Mouse (Mus musculus): ENCODE results near the gene Ubfd1. TPM values are rescaled to one million over a fixed set of nuclear protein-coding genes. Genes with fewer than 3 reads are reported as not detected.
"Not testable (repeated sequence)": the region's sequence is repeated elsewhere in the genome, so short reads cannot be mapped to it uniquely, and the experiment has no call there.

Ubfd1 gene
- polyA plus RNA-seq, 1 experiment from 2014 or later = 38.3 TPM

DNA sequence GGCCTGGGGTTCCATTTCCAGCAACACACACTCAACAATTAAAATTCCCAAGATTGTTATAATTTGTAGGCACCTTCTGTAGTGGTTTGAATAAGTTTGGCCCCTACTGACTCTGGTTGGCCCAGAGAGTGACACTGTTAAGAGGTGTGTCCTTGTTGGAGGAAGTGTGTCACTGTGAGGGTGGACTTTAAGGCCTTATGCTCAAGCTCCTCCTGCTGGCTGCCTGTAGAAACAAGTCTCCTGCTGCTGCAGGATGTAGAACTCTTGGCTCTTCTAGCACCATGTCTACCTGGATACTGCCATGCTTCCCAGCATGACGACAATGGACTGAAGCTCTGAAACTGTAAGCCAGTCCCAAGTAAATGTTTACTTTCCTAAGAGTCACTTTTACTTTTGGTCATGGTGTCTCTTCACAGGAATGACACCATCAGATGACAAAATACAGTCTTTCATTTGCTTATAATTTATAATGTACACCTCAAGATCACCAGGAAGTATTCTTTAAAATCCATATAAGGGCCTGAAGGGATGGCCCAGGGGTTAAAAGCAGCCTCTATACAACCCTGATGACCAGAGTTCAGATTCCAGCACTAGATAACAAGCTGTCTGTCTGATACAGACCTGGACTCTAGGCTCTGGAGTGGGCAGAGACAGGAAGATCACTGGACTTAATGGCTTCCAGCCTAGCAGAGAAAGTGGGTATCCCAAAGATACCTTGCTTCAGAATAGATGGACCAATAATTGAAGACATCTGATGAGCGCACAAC, 27.8 kb downstream of the Ubfd1 start:
- Histone ChIP-seq H3K27me3 (replicated peaks) (no peaks in the 10 kb centered on the region), H3K9ac (no peak overlapping the region), H3K4me3 (no peak overlapping the region), H3K36me3 (peaks cover 94% of the 10 kb centered on the region), H3K9me3 (replicated peaks) (no peaks in the 10 kb centered on the region), H3K27ac (no peak overlapping the region), H3K4me1 (peaks cover 5% of the 10 kb centered on the region), H3K4me2 (no peak overlapping the region)
- ATAC-seq = 0 out of 2 replicates have a peak, but pooled peaks have one; percentile 30
- WGBS (ENCODE audit: insufficient replicate concordance) = 79% methylated on average over 2 of the region's 2 CpGs

GRCm38 (mm10) chr7:122098009-122098408, 31.0 kb downstream of the Ubfd1 start:
- Histone ChIP-seq H3K36me3 (peaks cover 66% of the 10 kb centered on the region), H3K27me3 (replicated peaks) (no peaks in the 10 kb centered on the region), H3K4me3 (no peak overlapping the region), H3K9ac (no peak overlapping the region), H3K4me2 (no peak overlapping the region), H3K9me3 (replicated peaks) (no peaks in the 10 kb centered on the region), H3K27ac (no peak overlapping the region), H3K4me1 (peaks cover 29% of the 10 kb centered on the region)
- ATAC-seq = no peak
- 83% methylated on average over 3 of the region's 3 CpGs for WGBS (ENCODE audit: insufficient replicate concordance)

DNA sequence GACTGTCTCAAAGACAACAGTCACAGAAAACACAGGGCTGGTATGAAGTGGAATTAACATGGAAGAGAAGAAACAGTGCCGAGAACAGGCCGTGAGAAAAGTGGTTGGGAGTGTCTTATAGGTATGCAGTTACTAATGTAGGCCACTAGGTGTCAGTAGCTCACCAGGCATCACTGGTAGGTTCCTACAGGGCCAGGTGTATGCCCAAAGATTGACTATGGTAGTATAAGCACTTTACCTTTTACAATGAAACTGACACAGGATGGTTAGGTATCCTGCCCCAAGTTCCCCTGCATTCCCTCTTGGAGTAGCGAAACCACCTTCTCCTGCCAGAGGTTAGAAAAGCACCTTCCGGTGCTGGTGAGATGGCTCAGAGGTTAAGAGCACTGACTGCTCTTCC, 32.2 kb downstream of the Ubfd1 start:
- Histone ChIP-seq H3K4me3 (no peak overlapping the region), H3K4me2 (no peak overlapping the region), H3K36me3 (peaks cover 54% of the 10 kb centered on the region), H3K27me3 (replicated peaks) (no peaks in the 10 kb centered on the region), H3K27ac (no peak overlapping the region), H3K9me3 (replicated peaks) (no peaks in the 10 kb centered on the region), H3K4me1 (peaks cover 39% of the 10 kb centered on the region), H3K9ac (no peak overlapping the region)
- ATAC-seq = no peak
- 55% methylated on average over 4 of the region's 4 CpGs for WGBS (ENCODE audit: insufficient replicate concordance)

- Histone ChIP-seq H3K36me3 (peaks cover 34% of the 10 kb centered on the region), H3K4me3 (peak overlapping the region; percentile 70), H3K4me1 (peaks cover 39% of the 10 kb centered on the region), H3K27ac (peak overlapping the region; percentile 50), H3K4me2 (peak overlapping the region; percentile 85), H3K9ac (peak overlapping the region; percentile 82)
- ATAC-seq = peak; percentile 73
- 3% methylated on average over 28 of the region's 28 CpGs for whole genome bisulfite sequencing (ENCODE audit: insufficient replicate concordance)
- not testable (repeated sequence) for H3K9me3 ChIP-seq (replicated peaks); H3K27me3 ChIP-seq (replicated peaks)
Measured at GRCm38 (mm10) chr7:122101014-122101746, 34.2 kb downstream of the Ubfd1 start.

GRCm38 (mm10) chr7:122101747-122102244, 34.8 kb downstream of the Ubfd1 start, which contains the start of gene Ndufab1:
TSS of gene Ndufab1 (minus strand) at chr7:122101886.
- H3K4me3 ChIP-seq = peak within 1 kb of the TSS; percentile 70
- H3K27ac ChIP-seq = peak within 1 kb of the TSS; percentile 50
- peak within 1 kb of the TSS; percentile 82 for H3K9ac ChIP-seq
- no peaks in the 10 kb centered on the region for H3K9me3 ChIP-seq (replicated peaks)
- H3K4me2 ChIP-seq = peak within 1 kb of the TSS; percentile 85
- no peaks in the 10 kb centered on the region for H3K27me3 ChIP-seq (replicated peaks)
- H3K4me1 ChIP-seq = peaks cover 39% of the 10 kb centered on the region
- peak; percentile 98 for ATAC-seq
- WGBS (ENCODE audit: insufficient replicate concordance) = under 1% methylated on average over 43 of the region's 43 CpGs
- peaks cover 32% of the 10 kb centered on the region for H3K36me3 ChIP-seq

DNA sequence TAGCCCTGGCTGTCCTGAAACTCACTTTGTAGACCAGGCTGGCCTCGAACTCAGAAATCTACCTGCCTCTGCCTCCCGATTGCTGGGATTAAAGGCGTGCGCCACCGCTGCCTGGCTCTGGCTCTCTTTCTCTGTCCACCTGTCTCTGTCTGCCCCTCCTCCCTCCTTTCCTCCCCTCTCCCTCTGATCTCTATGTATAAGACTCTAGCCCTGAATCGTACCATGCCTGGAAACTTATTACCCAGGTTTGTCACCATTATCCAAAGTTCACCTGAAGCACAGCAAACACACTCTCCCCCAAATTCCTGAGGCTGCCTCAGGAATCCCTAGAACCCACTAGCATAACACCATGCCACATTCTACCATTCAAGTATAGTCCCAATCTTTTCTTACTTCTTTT, 41.2 kb downstream of the Ubfd1 start:
- WGBS (ENCODE audit: insufficient replicate concordance) = 86% methylated on average over 6 of the region's 6 CpGs
- Histone ChIP-seq H3K36me3 (peaks cover 63% of the 10 kb centered on the region), H3K4me2 (no peak overlapping the region), H3K27ac (no peak overlapping the region), H3K27me3 (replicated peaks) (no peaks in the 10 kb centered on the region), H3K4me1 (peaks cover 8% of the 10 kb centered on the region; the same call in 1 of the 2 replicates), H3K4me3 (no peak overlapping the region), H3K9ac (no peak overlapping the region), H3K9me3 (replicated peaks) (no peaks in the 10 kb centered on the region)
- no peak for ATAC-seq

- Histone ChIP-seq H3K27me3 (replicated peaks) (no peaks in the 10 kb centered on the region), H3K27ac (no peak overlapping the region), H3K9ac (no peak overlapping the region), H3K4me2 (no peak overlapping the region), H3K4me3 (no peak overlapping the region), H3K36me3 (peaks cover 91% of the 10 kb centered on the region), H3K4me1 (no peaks in the 10 kb centered on the region), H3K9me3 (replicated peaks) (no peaks in the 10 kb centered on the region)
- no peak for ATAC-seq
- WGBS (ENCODE audit: insufficient replicate concordance) = 69% methylated on average over 4 of the region's 4 CpGs
Measured at GRCm38 (mm10) chr7:122123518-122123917, 56.5 kb downstream of the Ubfd1 start.

GRCm38 (mm10) chr7:122125636-122126035, 58.7 kb downstream of the Ubfd1 start:
- H3K36me3 ChIP-seq = peaks cover 95% of the 10 kb centered on the region
- ATAC-seq = no peak

GRCm38 (mm10) chr7:122126946-122127345, 60.0 kb downstream of the Ubfd1 start:
- Histone ChIP-seq H3K4me2 (no peak overlapping the region), H3K36me3 (peaks cover 82% of the 10 kb centered on the region), H3K27me3 (replicated peaks) (no peaks in the 10 kb centered on the region), H3K4me3 (no peak overlapping the region), H3K27ac (no peak overlapping the region), H3K4me1 (peaks cover 15% of the 10 kb centered on the region), H3K9ac (no peak overlapping the region), H3K9me3 (replicated peaks) (no peaks in the 10 kb centered on the region)
- WGBS (ENCODE audit: insufficient replicate concordance) = 88% methylated on average over 11 of the region's 11 CpGs
- no peak for ATAC-seq

More at GRCm38 (mm10) chr7:122125636-122126035, 58.7 kb downstream of the Ubfd1 start:
- 75% methylated on average over 8 of the region's 8 CpGs for WGBS (ENCODE audit: insufficient replicate concordance)
- no peak overlapping the region for H3K9ac ChIP-seq
- H3K27ac ChIP-seq = no peak overlapping the region
- no peaks in the 10 kb centered on the region for H3K9me3 ChIP-seq (replicated peaks)
- no peak overlapping the region for H3K4me2 ChIP-seq
- H3K27me3 ChIP-seq (replicated peaks) = no peaks in the 10 kb centered on the region
- 0 out of 2 replicates have a peak, but pooled peaks cover 5% of the 10 kb centered on the region for H3K4me1 ChIP-seq
- no peak overlapping the region for H3K4me3 ChIP-seq

Other genes starting within 250 kb of the Ubfd1 start
- 0.07 TPM in 1 of 2 replicates, not detected in the other for gene Scnn1b, start 202.1 kb upstream of the Ubfd1 start, polyA plus RNA-seq (2016; fragmentation: Nextera tagmentation; extraction: Ambion mirVana)
- gene Cog7, start 85.5 kb upstream of the Ubfd1 start, polyA plus RNA-seq (2016; fragmentation: Nextera tagmentation; extraction: Ambion mirVana) = 15.1 and 16.7 TPM in 2 replicates
- 65.3 and 68.4 TPM in 2 replicates for gene Gga2, start 46.0 kb upstream of the Ubfd1 start, polyA plus RNA-seq (2016; fragmentation: Nextera tagmentation; extraction: Ambion mirVana)
- gene Ears2, start 88 bp downstream of the Ubfd1 start, polyA plus RNA-seq (2016; fragmentation: Nextera tagmentation; extraction: Ambion mirVana) = 10.3 and 10.8 TPM in 2 replicates
- 562 and 614 TPM in 2 replicates for gene Ndufab1, start 34.7 kb downstream of the Ubfd1 start, polyA plus RNA-seq (2016; fragmentation: Nextera tagmentation; extraction: Ambion mirVana)
- gene Palb2, start 65.8 kb downstream of the Ubfd1 start, polyA plus RNA-seq (2016; fragmentation: Nextera tagmentation; extraction: Ambion mirVana) = 20.3 and 21.4 TPM in 2 replicates
- gene Dctn5, start 65.9 kb downstream of the Ubfd1 start, polyA plus RNA-seq (2016; fragmentation: Nextera tagmentation; extraction: Ambion mirVana) = 58.4 and 60.8 TPM in 2 replicates
- 147 and 151 TPM in 2 replicates for gene Plk1, start 92.3 kb downstream of the Ubfd1 start, polyA plus RNA-seq (2016; fragmentation: Nextera tagmentation; extraction: Ambion mirVana)
- 0.05 TPM in 1 of 2 replicates, not detected in the other for gene Ern2, start 119.0 kb downstream of the Ubfd1 start, polyA plus RNA-seq (2016; fragmentation: Nextera tagmentation; extraction: Ambion mirVana)
- 0.21 and 0.47 TPM in 2 replicates for gene Chp2, start 152.3 kb downstream of the Ubfd1 start, polyA plus RNA-seq (2016; fragmentation: Nextera tagmentation; extraction: Ambion mirVana)
- 2.0 and 2.3 TPM in 2 replicates for gene Prkcb, start 221.6 kb downstream of the Ubfd1 start, polyA plus RNA-seq (2016; fragmentation: Nextera tagmentation; extraction: Ambion mirVana)

All from liver, embryonic 12.5 days (tissue).